Mouse (Mus musculus): ENCODE measurements around the gene P2rx3.

GRCm38 (mm10) chr2:85007729-85008128 is 29.5 kb downstream of the P2rx3 start:
- peak; percentile 62 for TF ChIP-seq CTCF (conservative IDR thresholded peaks at IDR 0.05; ENCODE audit: low read length)
- no peak for TF ChIP-seq POU5F1 (IDR thresholded peaks at IDR 0.05; ENCODE audit: borderline replicate concordance, low read length)
- no peak for TF ChIP-seq NANOG (IDR thresholded peaks at IDR 0.05; ENCODE audit: borderline replicate concordance, low read length)
